Mouse (Mus musculus) heart, adult 2 months (tissue): ENCODE results near the gene Dusp15. TPM values are rescaled to one million over a fixed set of nuclear protein-coding genes. Genes with fewer than 3 reads are reported as not detected.

Experiments used
- DNase-seq, 2 experiments: peaks; one replicate each; pipeline ENCODE4 v3.0.0; 2021
- H3K27ac ChIP-seq: fragments of 200-600 bp; 2 replicates; pipeline ENCODE4 v1.8.1; 2022
- H3K27me3 ChIP-seq: fragments of 200-500 bp; 2 replicates; pipeline ENCODE4 v1.6.1; 2012; ENCODE audit warnings: mild to moderate bottlenecking, low read length, inconsistent platforms, mixed read lengths; ENCODE audit not compliant: control insufficient read depth, insufficient read depth
- H3K36me3 ChIP-seq: fragments of 200-500 bp; 2 replicates; pipeline ENCODE4 v1.6.1; 2012; ENCODE audit warnings: low read length, inconsistent platforms; ENCODE audit not compliant: control insufficient read depth, insufficient read depth
- H3K4me1 ChIP-seq: fragments of 200-500 bp; 2 replicates; pipeline ENCODE4 v1.6.1; 2011; ENCODE audit warnings: low read length; ENCODE audit not compliant: control insufficient read depth, insufficient read depth
- H3K4me3 ChIP-seq: fragments of 200-600 bp; 2 replicates; pipeline ENCODE4 v1.8.1; 2022
- H3K79me2 ChIP-seq: fragments of 200-500 bp; replicated peaks from 2 replicates; pipeline ENCODE4 v1.6.1; 2012; ENCODE audit warnings: mild to moderate bottlenecking, inconsistent platforms, low read length, moderate library complexity, mixed read lengths; ENCODE audit not compliant: control insufficient read depth, insufficient read depth
- H3K9ac ChIP-seq: fragments of 200-500 bp; 2 replicates; pipeline ENCODE4 v1.6.1; 2012; ENCODE audit warnings: low read depth, mild to moderate bottlenecking, control low read depth, inconsistent platforms, low read length, mixed read lengths
- CTCF ChIP-seq: fragments of 200-600 bp; IDR thresholded peaks from 2 replicates; pipeline ENCODE4 v1.8.1; 2022; ENCODE audit warnings: antibody characterized with exemption, mild to moderate bottlenecking, moderate library complexity
- EP300 ChIP-seq: fragments of 200-500 bp; IDR thresholded peaks from 2 replicates; pipeline ENCODE4 v1.6.1; 2011; ENCODE audit warnings: low read depth, low read length, control low read depth; ENCODE audit not compliant: insufficient read depth
- POLR2A ChIP-seq: fragments of 200-500 bp; IDR thresholded peaks from 2 replicates; pipeline ENCODE4 v1.6.1; 2011; ENCODE audit warnings: mild to moderate bottlenecking, low read depth, low read length, control low read depth; ENCODE audit not compliant: insufficient read depth
- WGBS: fragments of 180-500 bp; shearing (Covaris S2); methylation state at CpG from one replicate; pipeline ENCODE4 v1.1.7; 2018; 5-methylcytosine and 5-hydroxymethylcytosine counted together
- intact Hi-C: fragments of 180-260 bp; cut with DNase I; formaldehyde crosslinking; loops from one replicate; pipeline ENCODE4 v1.15.1; 2025
- polyA plus RNA-seq: library from polyadenylated mRNA; depleted of rRNA; stranded (reverse); fragments of >200 nt; gene quantifications from 2 replicates; pipeline ENCODE4 v1.2.3, GENCODE M21; 2012
- total RNA-seq, 2 experiments: library from RNA; stranded (reverse); gene quantifications; 2 replicates each; pipeline ENCODE4 v1.2.3; 2021

Gene Dusp15
- total and polyA plus RNA-seq, 3 experiments, result 0.25 TPM; not detected in 2

GRCm38 (mm10) chr2:152962091-152962793, 10.7 kb upstream of the Dusp15 start, which contains the start of gene Ttll9:
Gene Ttll9, plus strand, starts transcription at chr2:152962485.
- Histone ChIP-seq H3K36me3 (no peaks in the 10 kb centered on the region), H3K27me3 (peaks cover under 1% of the 10 kb centered on the region; the same call in 1 of the 2 replicates), H3K9ac (no peak within 1 kb of the TSS), H3K4me3 (peak within 1 kb of the TSS; percentile 49), H3K27ac (no peak within 1 kb of the TSS), H3K4me1 (no peaks in the 10 kb centered on the region), H3K79me2 (no peaks in the 10 kb centered on the region)
- intact Hi-C loops, result no loop called here
- no peak for TF ChIP-seq EP300
- TF ChIP-seq CTCF, result no peak
- no peak for TF ChIP-seq POLR2A
- WGBS, result 3% methylated on average over 34 of the region's 34 CpGs
- peak; percentile 63 to 75 for DNase-seq

GRCm38 (mm10) chr2:152958116-152958515, 6.6 kb upstream of the Dusp15 start:
- H3K4me3 ChIP-seq, result no peak overlapping the region
- WGBS, result 66% methylated on average over 3 of the region's 3 CpGs
- no peaks in the 10 kb centered on the region for H3K36me3 ChIP-seq
- H3K27me3 ChIP-seq, result peaks cover 4% of the 10 kb centered on the region; the same call in 1 of the 2 replicates
- TF ChIP-seq CTCF, result no peak
- TF ChIP-seq POLR2A, result no peak
- no peak for TF ChIP-seq EP300
- no peak overlapping the region for H3K27ac ChIP-seq
- H3K4me1 ChIP-seq, result no peaks in the 10 kb centered on the region
- no peak for DNase-seq
- intact Hi-C loops, result no loop called here
- H3K9ac ChIP-seq, result no peak overlapping the region
- no peaks in the 10 kb centered on the region for H3K79me2 ChIP-seq

GRCm38 (mm10) chr2:152951850-152952720, 587 bp upstream of the Dusp15 start:
- TF ChIP-seq EP300, result no peak
- TF ChIP-seq CTCF, result no peak
- no peak for TF ChIP-seq POLR2A
- Histone ChIP-seq H3K79me2 (no peaks in the 10 kb centered on the region), H3K36me3 (no peaks in the 10 kb centered on the region), H3K4me1 (no peaks in the 10 kb centered on the region; the same call in 1 of the 2 replicates), H3K27me3 (peaks cover 15% of the 10 kb centered on the region), H3K27ac (no peak overlapping the region), H3K4me3 (peak overlapping the region; percentile 56), H3K9ac (peak overlapping the region; percentile 35)
- intact Hi-C loops, result no loop called here
- whole genome bisulfite sequencing, result 20% methylated on average over 13 of the region's 13 CpGs
- DNase-seq, result no peak

GRCm38 (mm10) chr2:152950358-152951064, 987 bp downstream of the Dusp15 start:
- WGBS, result 55% methylated on average over 11 of the region's 11 CpGs
- Histone ChIP-seq H3K27me3 (peaks cover 15% of the 10 kb centered on the region), H3K27ac (no peak overlapping the region), H3K4me1 (no peaks in the 10 kb centered on the region; the same call in 1 of the 2 replicates), H3K79me2 (no peaks in the 10 kb centered on the region), H3K36me3 (no peaks in the 10 kb centered on the region), H3K4me3 (no peak overlapping the region), H3K9ac (no peak overlapping the region)
- DNase-seq, result no peak
- intact Hi-C loops, result no loop called here
- TF ChIP-seq CTCF (no peak), POLR2A (no peak), EP300 (no peak)

GRCm38 (mm10) chr2:152948438-152949020, 3.0 kb downstream of the Dusp15 start:
- no peak overlapping the region for H3K27ac ChIP-seq
- no peak overlapping the region for H3K4me3 ChIP-seq
- no peaks in the 10 kb centered on the region for H3K36me3 ChIP-seq
- 76% methylated on average over 5 of the region's 5 CpGs for WGBS
- H3K4me1 ChIP-seq, result no peaks in the 10 kb centered on the region; the same call in 1 of the 2 replicates
- no peak for DNase-seq
- intact Hi-C loops, result no loop called here
- H3K9ac ChIP-seq, result no peak overlapping the region
- TF ChIP-seq EP300, result no peak
- TF ChIP-seq CTCF, result no peak
- TF ChIP-seq POLR2A, result no peak
- no peaks in the 10 kb centered on the region for H3K79me2 ChIP-seq
- peaks cover 13% of the 10 kb centered on the region for H3K27me3 ChIP-seq
